Mouse (Mus musculus): ENCODE results near the gene Cmtm6. TPM values are rescaled to one million over a fixed set of nuclear protein-coding genes. Genes with fewer than 3 reads are reported as not detected.
"Not testable (repeated sequence)": the region's sequence is repeated elsewhere in the genome, so short reads cannot be mapped to it uniquely, and the experiment has no call there.

The Cmtm6 gene
- total RNA-seq (2017): 44.6 and 48.3 TPM in 2 replicates

DNA sequence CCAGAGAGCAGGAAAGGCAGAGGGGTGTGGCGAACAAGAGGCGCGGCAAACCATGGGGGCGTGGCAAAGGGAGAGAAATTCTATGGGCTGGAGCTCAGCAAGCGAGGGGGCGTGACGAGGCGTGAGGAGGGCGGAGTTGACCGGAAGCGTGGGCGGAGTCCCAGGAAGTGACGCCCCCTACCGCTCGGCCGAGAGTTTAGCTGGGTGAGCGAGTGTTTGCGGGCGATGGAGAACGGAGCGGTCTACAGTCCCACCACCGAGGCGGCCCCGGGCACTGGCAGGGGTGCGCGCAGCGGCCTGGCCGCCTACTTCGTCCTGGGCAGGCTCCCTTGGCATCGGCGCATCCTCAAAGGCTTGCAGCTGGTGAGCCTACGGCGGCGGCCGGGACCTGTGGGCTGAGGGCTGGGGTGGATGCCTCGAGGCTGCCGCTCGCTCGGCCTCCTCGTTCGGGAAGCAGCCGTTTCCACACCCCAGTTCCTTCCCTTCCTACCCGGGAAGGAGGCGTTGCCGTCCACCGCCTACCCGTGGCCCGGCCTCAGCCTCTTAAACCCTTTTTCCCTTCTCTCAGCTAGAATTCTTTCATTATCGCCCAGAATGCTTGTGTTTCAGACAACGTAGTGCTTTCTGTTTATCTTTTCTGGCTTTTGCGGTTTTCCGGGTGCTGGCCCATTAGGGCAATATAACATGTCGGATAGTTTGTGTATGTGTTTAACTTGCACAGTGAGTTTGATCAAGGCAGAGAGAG lies at the start of gene Cmtm6:
Gene Cmtm6, plus strand, starts transcription at position 106 of the 745 bp plus-strand sequence.
- peak; percentile 85 for ATAC-seq (replicated peaks; ENCODE audit: low read depth, poor library complexity, severe bottlenecking)

DNA sequence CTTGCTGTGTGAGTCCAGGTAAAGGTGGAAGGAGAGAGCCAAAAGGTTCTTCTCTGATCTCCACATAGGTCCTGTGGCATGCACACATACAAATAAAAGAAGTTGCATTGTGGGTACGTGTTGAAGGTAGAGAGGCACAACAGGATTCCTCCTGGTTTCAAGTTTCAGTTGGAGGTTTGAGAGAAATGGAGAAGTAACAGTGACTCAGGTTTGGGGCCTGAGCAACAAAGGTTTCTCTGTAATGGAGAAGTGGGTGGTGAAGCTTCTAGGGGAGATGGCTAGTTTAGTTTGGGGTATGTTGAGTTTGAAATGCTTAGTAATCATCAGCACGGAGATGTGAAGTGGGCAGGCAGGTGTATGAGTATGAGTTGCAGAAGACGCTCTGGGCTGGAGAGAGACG lies 48.7 kb upstream of the Cmtm6 start:
- ATAC-seq (replicated peaks; ENCODE audit: low read depth, poor library complexity, severe bottlenecking): peak; percentile 62

DNA sequence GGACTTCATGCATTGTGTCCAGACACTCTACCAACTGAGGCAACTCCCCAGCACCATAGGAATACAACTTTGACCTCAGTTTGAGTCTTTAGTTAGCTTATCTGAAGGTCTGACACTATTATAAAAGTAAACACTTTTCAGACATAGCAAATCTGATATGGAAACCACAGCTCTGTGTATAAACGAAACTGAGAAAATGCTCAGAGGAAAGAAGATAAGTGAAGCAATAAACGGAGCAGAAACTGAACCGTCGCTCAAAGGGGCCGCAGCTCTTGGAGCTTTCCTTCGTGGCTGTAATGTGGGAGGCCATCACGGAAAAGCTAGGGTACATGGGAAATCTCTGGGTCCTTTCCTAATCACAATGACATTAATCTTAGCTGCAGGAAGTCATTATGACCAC lies 44.7 kb upstream of the Cmtm6 start:
- no peak for ATAC-seq (replicated peaks; ENCODE audit: low read depth, poor library complexity, severe bottlenecking)

DNA sequence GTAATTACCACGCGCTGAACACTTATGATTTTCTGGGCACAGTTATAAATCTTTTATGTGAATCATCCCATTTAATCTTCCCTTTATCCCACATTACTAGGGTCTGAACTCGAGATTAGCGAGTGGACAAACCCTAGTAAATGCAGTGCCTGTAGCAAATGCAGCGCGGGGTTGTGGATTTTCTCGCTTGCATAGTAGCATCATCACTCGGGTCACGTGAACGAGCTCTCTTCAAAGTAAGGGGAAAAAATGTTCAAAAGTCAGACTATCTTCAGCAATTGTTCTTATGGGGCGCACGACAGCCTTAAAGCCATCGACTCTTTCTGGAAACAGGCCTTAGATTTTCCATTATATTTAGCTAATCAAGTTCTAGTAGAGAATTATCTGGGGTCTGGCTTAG lies 43.3 kb upstream of the Cmtm6 start:
- no peak for ATAC-seq (replicated peaks; ENCODE audit: low read depth, poor library complexity, severe bottlenecking)

DNA sequence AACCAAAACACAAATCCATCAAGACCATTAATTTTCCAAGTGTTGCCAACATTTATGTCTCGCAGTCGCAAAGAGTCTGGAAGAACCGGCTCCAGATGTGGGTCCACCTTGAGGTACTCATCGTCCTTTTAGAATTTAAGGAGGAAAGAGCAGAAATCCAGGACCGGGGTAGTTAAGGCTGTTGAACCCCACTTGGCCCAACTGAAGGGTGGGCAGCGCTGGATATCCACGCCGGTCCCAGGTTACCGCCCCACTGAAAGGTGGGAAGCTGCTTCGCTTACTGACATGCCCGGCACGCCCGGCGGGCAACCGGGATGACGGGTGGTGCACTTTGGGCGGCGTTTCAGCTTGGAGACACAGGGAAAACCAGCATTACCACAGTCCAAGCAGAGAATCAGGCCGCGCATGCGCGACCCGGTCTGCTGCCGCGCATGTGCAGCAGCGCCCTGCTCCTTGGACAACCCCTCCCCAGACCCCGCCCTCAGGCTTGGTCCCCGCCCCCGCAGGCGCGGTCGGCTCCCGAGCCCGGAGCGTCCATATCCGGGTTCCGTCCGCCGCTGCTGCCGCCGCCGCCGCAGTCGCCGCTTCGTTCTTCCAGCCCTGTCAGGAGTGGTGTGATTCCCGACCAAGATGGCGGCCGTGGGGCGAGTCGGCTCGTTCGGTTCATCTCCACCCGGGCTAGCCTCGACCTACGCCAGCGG lies 42.5 kb upstream of the Cmtm6 start, which contains the start of gene Dync1li1:
Gene Dync1li1, plus strand, starts transcription at position 539 of the 701 bp plus-strand sequence.
- ATAC-seq (replicated peaks; ENCODE audit: low read depth, poor library complexity, severe bottlenecking): peak; percentile 90

DNA sequence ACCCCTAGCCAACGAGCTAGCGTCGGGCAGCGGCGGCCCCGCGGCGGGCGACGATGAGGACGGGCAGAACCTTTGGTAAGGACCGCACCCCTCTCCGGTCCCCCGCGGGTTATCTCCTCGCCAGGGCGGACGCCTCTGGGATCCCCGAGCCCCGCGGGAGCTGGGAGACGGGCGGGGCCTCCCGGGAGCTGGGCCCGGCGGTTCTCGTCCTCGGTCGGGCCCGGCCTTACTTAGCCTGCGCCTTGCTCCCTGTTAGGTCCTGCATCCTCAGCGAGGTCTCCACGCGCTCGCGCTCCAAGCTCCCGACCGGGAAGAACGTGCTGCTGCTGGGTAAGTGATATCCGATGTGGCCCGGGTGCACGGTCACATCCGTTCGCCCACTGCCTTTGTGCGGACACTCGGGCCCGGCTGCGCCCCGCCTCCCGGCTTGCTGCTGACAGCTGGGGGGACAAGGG lies 41.9 kb upstream of the Cmtm6 start:
- ATAC-seq (replicated peaks; ENCODE audit: low read depth, poor library complexity, severe bottlenecking): peak; percentile 9; the same call in 1 of the 2 replicates

DNA sequence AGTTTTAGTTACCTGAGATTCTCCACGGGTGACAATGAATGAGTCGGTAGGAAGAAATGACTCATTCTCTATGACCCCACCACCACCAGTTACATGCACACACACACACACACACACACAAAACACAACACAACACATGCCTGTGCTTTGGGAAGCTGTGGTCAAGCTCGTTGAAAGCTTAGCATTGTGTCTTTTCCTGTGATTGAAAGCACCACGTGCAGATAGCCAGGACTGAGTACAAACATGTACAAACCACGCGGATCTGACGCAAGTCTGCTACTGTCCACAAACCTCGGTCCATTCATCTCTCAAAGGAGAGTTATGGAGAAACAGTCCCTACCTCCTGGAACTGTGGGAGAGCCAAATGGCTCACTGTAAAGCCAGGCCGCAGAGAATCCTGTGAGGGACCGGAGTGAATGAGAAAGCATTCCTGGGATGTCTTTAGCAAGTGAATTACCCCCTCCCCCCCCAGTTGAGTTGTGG lies 40.8 kb upstream of the Cmtm6 start:
- ATAC-seq (replicated peaks; ENCODE audit: low read depth, poor library complexity, severe bottlenecking): peak; percentile 13; the same call in 1 of the 2 replicates

DNA sequence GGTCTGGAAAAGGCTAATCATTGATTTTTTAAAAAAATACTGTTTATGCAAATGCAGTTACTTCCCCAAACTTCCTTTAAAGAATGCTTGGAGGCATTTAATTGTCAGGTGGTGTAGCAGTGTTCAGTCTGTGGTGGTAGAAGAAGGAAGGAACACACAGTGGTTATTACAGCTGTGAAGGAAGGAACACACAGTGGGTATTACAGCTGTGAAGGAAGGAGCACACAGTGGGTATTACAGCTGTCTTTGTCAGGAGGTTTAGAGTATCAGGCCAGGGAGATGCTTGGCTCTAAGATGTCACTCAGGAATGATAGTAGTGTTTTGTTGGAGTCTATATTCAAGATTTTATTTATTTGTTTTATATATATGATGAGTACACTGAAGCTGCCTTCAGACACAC lies 39.8 kb upstream of the Cmtm6 start:
- no peak for ATAC-seq (replicated peaks; ENCODE audit: low read depth, poor library complexity, severe bottlenecking)

DNA sequence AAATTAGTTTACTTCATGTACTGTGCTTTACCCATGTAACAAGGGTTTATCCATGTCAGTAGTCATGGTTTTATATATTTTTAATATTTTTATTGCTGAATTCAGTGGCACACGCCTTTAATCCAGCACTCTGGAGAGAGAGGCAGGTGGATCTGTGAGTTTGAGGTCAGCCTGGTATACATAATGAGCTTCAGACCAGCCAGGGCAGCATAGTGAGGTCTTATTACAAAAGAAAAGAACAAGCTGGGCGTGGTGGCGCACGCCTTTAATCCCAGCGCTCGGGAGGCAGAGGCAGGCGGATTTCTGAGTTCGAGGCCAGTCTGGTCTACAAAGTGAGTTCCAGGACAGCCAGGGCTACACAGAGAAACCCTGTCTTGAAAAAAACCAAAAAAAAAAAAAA lies 35.3 kb upstream of the Cmtm6 start:
- not testable (repeated sequence) for ATAC-seq (replicated peaks; ENCODE audit: low read depth, poor library complexity, severe bottlenecking)

DNA sequence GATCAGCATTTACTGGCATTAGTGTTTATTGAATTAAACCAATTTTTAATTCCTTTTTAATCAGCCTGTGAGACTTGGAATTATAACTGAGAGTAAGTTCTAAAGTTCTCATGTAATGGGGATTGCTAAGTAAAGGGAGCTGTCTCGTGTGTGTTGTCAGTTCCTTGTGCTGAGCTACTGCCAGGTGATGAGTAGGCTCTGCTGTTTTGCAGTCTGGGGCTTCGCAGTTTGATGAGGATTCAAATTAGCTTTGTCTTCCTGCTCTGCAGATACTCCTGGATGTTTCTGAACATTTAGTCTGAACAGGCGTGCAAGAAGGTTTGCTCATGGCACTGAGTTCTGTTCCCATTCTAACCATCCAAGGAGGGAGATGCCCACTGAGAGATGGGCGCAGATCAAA lies 33.8 kb upstream of the Cmtm6 start:
- no peak for ATAC-seq (replicated peaks; ENCODE audit: low read depth, poor library complexity, severe bottlenecking)

DNA sequence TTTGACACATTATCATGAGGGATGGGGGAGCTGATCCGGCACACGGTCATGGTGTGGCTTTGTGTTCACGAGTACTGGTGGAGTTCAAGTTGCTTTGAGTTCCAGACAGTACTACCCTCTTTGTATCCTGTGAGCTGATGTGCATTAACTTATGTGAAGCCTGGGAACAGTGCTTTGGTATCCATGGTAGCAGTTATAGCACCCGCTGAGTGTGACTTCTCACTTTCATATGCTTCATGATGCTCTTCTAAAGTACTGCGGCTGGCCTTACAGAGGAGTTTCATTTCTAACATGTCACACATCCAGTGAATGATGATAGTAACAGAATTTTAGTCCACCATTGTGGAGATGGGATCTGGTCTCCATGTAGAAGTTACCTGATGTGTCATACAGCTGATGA lies 33.0 kb upstream of the Cmtm6 start:
- ATAC-seq (replicated peaks; ENCODE audit: low read depth, poor library complexity, severe bottlenecking): no peak

DNA sequence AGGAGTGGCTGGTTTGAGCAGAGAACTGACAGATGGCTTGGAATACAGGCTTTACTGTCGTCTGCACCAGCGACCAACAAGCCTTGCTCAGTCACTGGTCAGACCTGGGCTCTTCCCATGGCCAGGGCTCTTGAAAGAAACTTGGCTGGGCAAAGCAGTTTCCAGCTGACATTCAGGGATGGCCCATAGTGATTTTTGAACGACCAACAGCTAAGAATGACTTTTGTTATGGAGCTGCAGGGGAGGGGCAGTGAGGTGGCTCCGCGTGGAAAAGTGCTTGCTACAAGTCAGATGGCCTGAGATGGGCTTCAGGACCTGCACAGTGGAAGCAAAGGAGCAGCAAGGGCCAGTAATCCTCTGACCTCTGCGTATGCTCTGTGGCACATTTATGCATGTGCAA lies 31.7 kb upstream of the Cmtm6 start:
- ATAC-seq (replicated peaks; ENCODE audit: low read depth, poor library complexity, severe bottlenecking): no peak

DNA sequence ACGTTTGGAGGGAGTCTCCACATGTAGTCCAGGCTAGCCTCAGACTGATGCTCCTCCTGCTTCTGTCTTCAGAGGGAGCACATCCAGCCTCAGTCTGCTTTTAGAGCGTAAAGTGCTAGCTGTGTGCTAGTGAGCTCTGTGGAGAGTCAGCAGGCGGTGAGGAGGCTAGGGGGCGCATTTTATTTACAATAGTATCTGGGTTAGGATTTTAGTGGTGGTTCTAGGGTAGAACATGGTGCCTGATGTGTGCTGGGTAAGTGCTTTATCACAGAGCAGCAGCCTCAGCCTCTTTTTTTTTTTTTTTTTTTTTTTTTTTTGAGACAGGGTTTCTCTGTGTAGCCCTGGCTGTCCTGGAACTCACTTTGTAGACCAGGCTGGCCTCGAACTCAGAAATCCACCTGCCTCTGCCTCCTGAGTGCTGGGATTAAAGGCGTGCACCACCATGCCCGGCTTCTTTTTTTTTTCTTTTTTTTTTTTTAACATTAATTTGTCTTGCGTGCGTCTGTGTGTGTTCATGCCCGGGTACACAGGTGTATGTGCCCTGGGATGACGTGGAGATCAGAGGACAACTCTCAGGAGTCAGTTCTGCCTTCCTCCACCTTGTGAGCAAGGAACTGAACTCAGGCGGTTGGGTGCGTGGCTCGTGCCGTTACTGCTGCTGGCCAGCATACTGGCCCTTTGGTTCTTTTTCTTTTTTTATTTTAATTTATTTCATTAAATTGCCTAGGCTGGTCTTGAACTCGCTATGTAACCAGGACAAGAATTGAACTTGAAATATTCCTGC lies 30.8 kb upstream of the Cmtm6 start:
- ATAC-seq (replicated peaks; ENCODE audit: low read depth, poor library complexity, severe bottlenecking): peak; percentile 54; the same call in 1 of the 2 replicates

DNA sequence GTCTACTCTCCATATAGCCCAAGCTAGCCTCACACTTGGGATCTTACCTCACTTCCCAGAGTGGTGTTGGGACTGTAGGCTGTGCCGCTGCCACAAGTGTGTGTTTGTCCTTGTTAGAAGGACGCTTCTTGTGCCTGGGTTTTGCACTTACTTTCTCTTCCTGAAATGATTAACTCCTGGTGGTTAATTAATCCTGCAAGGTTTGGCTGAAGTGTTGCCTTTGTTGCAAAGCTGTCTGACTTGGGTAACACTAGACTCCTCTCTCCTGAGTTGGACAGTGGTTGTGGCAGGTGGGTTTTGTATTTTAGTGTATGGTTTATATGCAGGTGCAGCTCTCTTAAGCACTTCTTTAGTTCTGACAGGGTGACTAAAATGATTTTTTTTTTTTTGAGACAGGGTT lies 29.9 kb upstream of the Cmtm6 start:
- ATAC-seq (replicated peaks; ENCODE audit: low read depth, poor library complexity, severe bottlenecking): no peak

DNA sequence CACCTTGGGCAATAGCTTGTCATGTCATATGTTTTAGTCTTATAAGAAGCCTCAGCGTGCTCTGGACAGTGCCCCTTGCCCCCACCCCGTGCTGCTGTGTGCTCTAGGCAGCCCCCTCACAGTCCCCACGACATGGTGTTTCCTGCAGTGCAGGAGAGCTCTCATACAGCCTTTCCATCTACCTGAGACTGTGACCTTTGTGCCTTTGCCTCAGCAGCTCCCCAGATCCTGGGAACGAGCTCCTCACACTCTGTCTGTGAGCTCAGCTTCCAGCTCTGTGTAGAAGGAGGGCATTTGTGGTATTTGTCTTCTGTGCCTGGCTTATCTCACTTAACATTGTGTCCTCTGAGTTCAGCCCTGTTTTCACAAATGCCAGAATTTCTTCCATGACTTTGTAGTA lies 29.0 kb upstream of the Cmtm6 start:
- no peak for ATAC-seq (replicated peaks; ENCODE audit: low read depth, poor library complexity, severe bottlenecking)

DNA sequence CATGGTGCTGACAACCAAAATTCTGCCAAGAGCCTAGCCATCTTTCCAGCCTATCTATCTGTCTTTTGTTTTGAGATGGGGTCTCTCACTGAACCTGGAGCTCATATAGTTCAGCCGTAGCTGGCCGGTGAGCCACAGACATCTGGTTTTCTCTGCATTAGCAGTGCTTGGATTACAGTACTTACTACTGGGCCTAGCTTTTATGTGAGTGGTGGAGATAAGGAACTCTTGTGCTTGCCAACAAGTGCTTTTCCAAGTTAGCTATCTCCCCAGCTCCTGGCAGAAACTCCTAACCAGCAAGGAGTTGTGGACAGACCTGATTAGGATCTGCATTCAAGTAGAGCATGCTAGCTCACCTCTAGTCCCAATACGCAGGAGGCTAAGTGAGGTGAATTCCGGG lies 23.1 kb upstream of the Cmtm6 start:
- no peak for ATAC-seq (replicated peaks; ENCODE audit: low read depth, poor library complexity, severe bottlenecking)

DNA sequence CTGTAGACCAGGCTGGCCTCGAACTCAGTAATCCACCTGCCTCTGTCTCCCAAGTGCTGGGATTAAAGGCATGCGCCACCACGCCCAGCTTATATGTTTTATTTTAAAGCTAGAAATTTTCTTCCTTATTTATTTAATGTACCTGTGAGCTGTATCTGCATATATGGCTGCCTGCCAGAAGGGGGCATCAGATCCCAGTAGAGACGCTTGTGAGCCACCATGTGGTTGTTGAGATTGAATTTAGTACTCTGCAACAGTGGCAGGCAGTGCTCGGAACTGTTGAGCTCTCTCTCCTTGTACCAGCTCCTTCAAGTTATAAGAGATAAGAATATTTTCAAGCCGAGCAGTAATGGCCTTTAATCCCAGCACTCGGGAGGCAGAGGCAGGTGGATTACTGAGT lies 20.6 kb upstream of the Cmtm6 start:
- peak; percentile 87 for ATAC-seq (replicated peaks; ENCODE audit: low read depth, poor library complexity, severe bottlenecking)

DNA sequence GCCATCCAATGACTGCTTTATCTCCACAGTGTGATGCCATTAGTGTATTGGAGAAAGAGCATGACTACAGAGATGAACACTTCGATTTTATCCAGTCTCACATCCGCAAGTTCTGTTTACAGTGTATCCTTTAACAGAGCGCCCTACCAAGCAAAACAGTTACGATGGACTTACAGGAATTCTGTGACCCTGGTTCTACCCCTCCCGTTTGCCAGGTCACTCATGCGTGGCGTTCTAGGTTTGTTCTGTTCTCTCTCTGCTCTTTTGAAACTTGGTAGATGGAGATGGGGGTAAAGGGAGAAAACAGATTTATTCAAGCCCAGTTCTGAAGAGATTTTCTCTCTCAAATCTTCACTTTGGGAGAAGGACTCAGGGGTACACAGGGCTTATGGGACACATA lies 17.4 kb upstream of the Cmtm6 start:
- no peak for ATAC-seq (replicated peaks; ENCODE audit: low read depth, poor library complexity, severe bottlenecking)

DNA sequence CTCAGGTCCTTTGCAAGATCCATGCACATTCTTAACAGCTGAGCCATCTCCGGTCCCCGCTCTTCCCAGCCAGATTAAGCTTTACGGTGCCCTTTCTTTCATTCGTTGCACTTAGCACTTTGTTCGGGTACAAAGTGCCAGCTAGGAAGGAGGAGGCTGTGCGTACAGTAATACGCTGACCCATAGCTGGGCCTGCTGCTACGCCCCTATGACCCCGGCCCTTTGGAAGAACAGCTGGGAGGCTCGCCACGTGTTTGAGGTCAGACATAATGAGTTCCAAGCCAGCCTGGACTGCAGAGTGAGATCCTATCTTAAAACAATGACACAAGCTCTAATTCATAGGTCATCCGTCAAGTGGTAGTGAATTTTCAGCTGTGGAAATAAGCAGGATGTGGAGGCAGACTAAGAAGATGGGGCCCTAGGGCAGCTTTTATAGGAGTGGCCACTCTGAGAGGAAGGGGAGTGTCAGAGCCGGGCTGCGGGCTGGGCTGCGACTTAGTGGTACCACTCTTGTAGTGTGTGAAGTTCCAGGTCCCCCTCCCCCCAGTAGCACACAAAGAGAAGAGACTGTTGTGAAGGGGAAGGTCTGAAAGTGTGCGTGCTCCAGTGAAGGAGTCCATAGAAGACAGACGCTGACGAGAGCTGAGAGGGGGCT lies 14.1 kb upstream of the Cmtm6 start:
- ATAC-seq (replicated peaks; ENCODE audit: low read depth, poor library complexity, severe bottlenecking): no peak

DNA sequence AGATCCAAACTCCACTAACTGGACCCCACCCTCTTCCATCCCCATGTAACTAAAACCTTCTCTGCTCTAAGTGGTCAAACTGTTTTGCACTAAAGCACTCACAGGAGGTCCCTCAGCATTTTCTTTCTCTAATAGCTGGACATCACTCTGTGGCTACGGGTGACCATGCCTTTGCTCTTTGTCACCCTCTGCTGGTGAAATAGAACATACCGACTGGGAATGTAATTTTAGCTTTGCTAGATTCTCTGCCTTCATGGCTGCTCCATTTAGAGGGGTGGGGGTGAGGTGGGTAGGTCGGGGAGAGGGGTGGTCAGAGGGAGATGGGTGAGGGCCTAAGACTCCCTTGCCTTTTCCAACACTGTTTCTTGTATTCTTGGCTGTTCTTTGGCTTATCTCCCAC lies 3.6 kb upstream of the Cmtm6 start:
- ATAC-seq (replicated peaks; ENCODE audit: low read depth, poor library complexity, severe bottlenecking): no peak

Data from common myeloid progenitor, adult 5-6 weeks (primary cell).